Mouse (Mus musculus): Measurements from ENCODE around the gene Zbtb6. TPM values are rescaled to one million over a fixed set of nuclear protein-coding genes. Genes with fewer than 3 reads are reported as not detected.
A peak's percentile ranks its signal among the peaks of the same experiment; 100 is the strongest.

The Zbtb6 gene
- 1.7 and 2.4 TPM in 2 replicates for polyA plus RNA-seq (2012; rRNA removed)

GRCm38 (mm10) chr2:37442611-37443591 is at the start of gene Zbtb6, which contains the start of the genes Zbtb26 and Rabgap1:
Gene Zbtb6 (minus strand): TSS chr2:37443171.
Gene Zbtb26 (minus strand): TSS chr2:37443135.
Gene Rabgap1 (plus strand): TSS chr2:37443279.
- DNase-seq, result peak; percentile 96
- WGBS, result under 1% methylated on average over 51 of the region's 51 CpGs
- H3K4me1 ChIP-seq (ENCODE audit: control insufficient read depth, insufficient read depth, low read length), result no peaks in the 10 kb centered on the region
- H3K4me3 ChIP-seq (replicated peaks; ENCODE audit: extremely low read depth, low read depth, low read length), result peak within 1 kb of the TSS; percentile 79
- TF ChIP-seq POLR2A (IDR thresholded peaks at IDR 0.05; ENCODE audit: borderline replicate concordance, extremely low read depth, low read depth, low read length) (peak; percentile 87), CTCF (IDR thresholded peaks at IDR 0.05; ENCODE audit: insufficient read depth, low read length) (no peak)

DNA sequence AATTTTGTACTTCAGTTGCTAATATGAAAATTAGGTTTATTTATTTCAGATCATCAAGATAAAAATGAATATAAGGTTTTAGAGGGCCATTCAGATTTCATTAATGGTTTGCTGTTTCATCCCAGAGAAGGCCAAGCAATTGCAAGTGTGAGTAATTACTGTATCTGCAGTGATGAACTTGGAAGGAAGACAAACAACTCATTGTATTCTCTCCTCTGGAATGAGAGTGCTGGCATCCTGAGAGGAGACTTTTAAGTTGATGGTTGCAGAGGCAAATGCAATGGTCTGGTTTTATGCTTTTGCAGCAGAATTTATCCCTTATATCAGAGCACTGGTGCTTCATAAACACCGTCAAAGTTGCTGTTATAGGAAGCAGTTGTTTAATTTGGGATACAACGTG is 46.0 kb upstream of the Zbtb6 start:
- Histone ChIP-seq H3K4me3 (replicated peaks; ENCODE audit: extremely low read depth, low read depth, low read length) (no peak overlapping the region), H3K4me1 (ENCODE audit: control insufficient read depth, insufficient read depth, low read length) (no peaks in the 10 kb centered on the region)
- no peak for DNase-seq
- 86% methylated on average over 2 of the region's 2 CpGs for WGBS
- TF ChIP-seq CTCF (IDR thresholded peaks at IDR 0.05; ENCODE audit: insufficient read depth, low read length) (no peak), POLR2A (IDR thresholded peaks at IDR 0.05; ENCODE audit: borderline replicate concordance, extremely low read depth, low read depth, low read length) (no peak)

DNA sequence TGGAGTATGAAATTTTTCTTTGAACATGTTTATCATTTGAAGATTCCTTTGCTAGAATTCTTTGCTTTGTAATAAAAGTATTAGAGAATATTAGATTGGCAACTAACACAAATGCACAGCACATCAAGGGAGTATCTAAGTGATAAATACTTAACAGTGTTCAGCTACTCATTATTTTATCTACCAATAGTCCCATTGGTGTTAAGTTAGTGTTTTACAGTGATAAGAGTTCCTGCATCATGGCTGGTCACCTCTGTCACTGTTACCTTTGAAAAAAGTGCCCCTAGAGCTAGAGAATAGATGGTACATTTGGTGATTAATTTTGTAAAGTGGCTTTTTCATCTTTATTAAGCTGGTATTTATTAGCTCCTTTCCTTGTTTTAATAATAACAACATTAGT is 43.4 kb upstream of the Zbtb6 start:
- no peak overlapping the region for H3K4me3 ChIP-seq (replicated peaks; ENCODE audit: extremely low read depth, low read depth, low read length)
- no peaks in the 10 kb centered on the region for H3K4me1 ChIP-seq (ENCODE audit: control insufficient read depth, insufficient read depth, low read length)
- TF ChIP-seq CTCF (IDR thresholded peaks at IDR 0.05; ENCODE audit: insufficient read depth, low read length) (no peak), POLR2A (IDR thresholded peaks at IDR 0.05; ENCODE audit: borderline replicate concordance, extremely low read depth, low read depth, low read length) (no peak)
- no peak for DNase-seq

GRCm38 (mm10) chr2:37485370-37485769 is 42.4 kb upstream of the Zbtb6 start:
- Histone ChIP-seq H3K4me1 (ENCODE audit: control insufficient read depth, insufficient read depth, low read length) (no peaks in the 10 kb centered on the region), H3K4me3 (replicated peaks; ENCODE audit: extremely low read depth, low read depth, low read length) (no peak overlapping the region)
- WGBS, result 78% methylated on average over 1 of the region's 1 CpGs
- no peak for DNase-seq
- no peak for TF ChIP-seq CTCF (IDR thresholded peaks at IDR 0.05; ENCODE audit: insufficient read depth, low read length)

GRCm38 (mm10) chr2:37484165-37484564 is 41.2 kb upstream of the Zbtb6 start:
- DNase-seq, result no peak
- H3K4me3 ChIP-seq (replicated peaks; ENCODE audit: extremely low read depth, low read depth, low read length), result no peak overlapping the region
- WGBS, result 75% methylated on average over 2 of the region's 2 CpGs
- no peaks in the 10 kb centered on the region for H3K4me1 ChIP-seq (ENCODE audit: control insufficient read depth, insufficient read depth, low read length)
- TF ChIP-seq POLR2A (IDR thresholded peaks at IDR 0.05; ENCODE audit: borderline replicate concordance, extremely low read depth, low read depth, low read length) (no peak), CTCF (IDR thresholded peaks at IDR 0.05; ENCODE audit: insufficient read depth, low read length) (no peak)

GRCm38 (mm10) chr2:37480039-37480438 is 37.1 kb upstream of the Zbtb6 start:
- no peak for DNase-seq
- 87% methylated on average over 2 of the region's 2 CpGs for WGBS
- TF ChIP-seq POLR2A (IDR thresholded peaks at IDR 0.05; ENCODE audit: borderline replicate concordance, extremely low read depth, low read depth, low read length) (no peak), CTCF (IDR thresholded peaks at IDR 0.05; ENCODE audit: insufficient read depth, low read length) (no peak)
- Histone ChIP-seq H3K4me1 (ENCODE audit: control insufficient read depth, insufficient read depth, low read length) (no peaks in the 10 kb centered on the region), H3K4me3 (replicated peaks; ENCODE audit: extremely low read depth, low read depth, low read length) (no peak overlapping the region)

- Histone ChIP-seq H3K4me1 (ENCODE audit: control insufficient read depth, insufficient read depth, low read length) (no peaks in the 10 kb centered on the region), H3K4me3 (replicated peaks; ENCODE audit: extremely low read depth, low read depth, low read length) (no peak overlapping the region)
- DNase-seq, result no peak
- TF ChIP-seq CTCF (IDR thresholded peaks at IDR 0.05; ENCODE audit: insufficient read depth, low read length) (no peak), POLR2A (IDR thresholded peaks at IDR 0.05; ENCODE audit: borderline replicate concordance, extremely low read depth, low read depth, low read length) (no peak)
Measured at GRCm38 (mm10) chr2:37479559-37479958, 36.6 kb upstream of the Zbtb6 start.

DNA sequence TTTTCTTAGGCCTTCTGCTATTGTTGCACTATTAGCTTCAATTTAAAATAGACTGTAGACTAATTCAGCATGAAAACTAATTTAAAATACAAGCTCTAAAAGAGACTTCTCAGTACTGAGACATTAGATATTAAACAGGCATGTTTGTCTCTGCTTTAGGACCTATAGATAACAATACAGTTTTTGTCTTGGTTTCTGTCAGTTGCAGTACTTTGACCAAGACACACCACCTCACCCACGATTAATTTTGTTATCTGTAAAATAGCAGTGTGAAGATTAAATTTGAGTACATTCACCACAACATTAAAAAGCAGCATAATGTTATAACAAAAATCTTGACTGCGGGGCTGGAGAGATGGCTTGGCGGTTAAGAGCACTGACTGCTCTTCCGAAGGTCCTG is 23.3 kb upstream of the Zbtb6 start:
- TF ChIP-seq POLR2A (IDR thresholded peaks at IDR 0.05; ENCODE audit: borderline replicate concordance, extremely low read depth, low read depth, low read length) (no peak), CTCF (IDR thresholded peaks at IDR 0.05; ENCODE audit: insufficient read depth, low read length) (no peak)
- DNase-seq, result no peak
- Histone ChIP-seq H3K4me1 (ENCODE audit: control insufficient read depth, insufficient read depth, low read length) (no peaks in the 10 kb centered on the region; the same call in 1 of the 2 replicates), H3K4me3 (replicated peaks; ENCODE audit: extremely low read depth, low read depth, low read length) (no peak overlapping the region)
- 94% methylated on average over 4 of the region's 4 CpGs for WGBS

DNA sequence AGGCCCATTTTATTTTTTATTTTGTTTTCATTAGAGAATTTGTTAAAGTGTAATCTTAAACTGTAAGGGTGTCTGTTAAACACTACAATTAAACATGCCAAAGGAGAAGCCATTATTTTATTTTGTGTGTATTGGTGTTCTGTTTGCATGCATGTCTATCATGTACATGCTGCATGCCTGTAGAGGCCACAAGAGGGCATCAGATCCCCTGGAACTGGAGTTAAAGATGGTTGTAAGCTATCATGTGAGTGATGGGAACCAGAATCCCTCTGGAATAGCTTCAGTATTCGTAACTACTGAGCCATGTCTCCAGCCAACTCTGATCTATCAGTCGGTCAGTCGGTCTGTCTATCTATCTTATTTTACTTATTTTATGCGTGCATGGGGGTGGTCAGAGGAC is 17.7 kb upstream of the Zbtb6 start:
- TF ChIP-seq POLR2A (IDR thresholded peaks at IDR 0.05; ENCODE audit: borderline replicate concordance, extremely low read depth, low read depth, low read length) (no peak), CTCF (IDR thresholded peaks at IDR 0.05; ENCODE audit: insufficient read depth, low read length) (no peak)
- no peak overlapping the region for H3K4me3 ChIP-seq (replicated peaks; ENCODE audit: extremely low read depth, low read depth, low read length)
- no peaks in the 10 kb centered on the region; the same call in 1 of the 2 replicates for H3K4me1 ChIP-seq (ENCODE audit: control insufficient read depth, insufficient read depth, low read length)
- 97% methylated on average over 4 of the region's 4 CpGs for WGBS
- DNase-seq, result no peak

DNA sequence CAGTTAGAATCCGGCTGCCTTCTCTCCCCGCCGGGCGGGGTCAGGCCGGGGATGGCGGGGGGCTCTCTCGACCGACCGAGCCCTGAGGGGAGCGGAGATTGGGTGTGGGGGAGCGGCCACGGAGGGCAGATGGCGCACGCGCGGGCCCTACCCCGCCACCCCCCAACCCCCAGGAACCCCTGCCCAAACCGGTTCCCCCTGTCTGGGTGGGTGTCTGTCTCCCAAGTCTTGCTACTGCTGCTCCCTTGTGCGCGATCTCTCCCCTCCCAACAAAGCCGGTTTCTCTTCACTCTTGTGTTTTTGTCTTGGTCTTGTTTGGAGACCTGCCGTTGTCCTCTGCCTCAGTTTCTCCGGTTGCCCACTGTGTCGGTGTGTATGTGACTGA is 9.4 kb upstream of the Zbtb6 start:
- H3K4me1 ChIP-seq (ENCODE audit: control insufficient read depth, insufficient read depth, low read length), result peaks cover 5% of the 10 kb centered on the region
- H3K4me3 ChIP-seq (replicated peaks; ENCODE audit: extremely low read depth, low read depth, low read length), result peak overlapping the region; percentile 66
- TF ChIP-seq CTCF (IDR thresholded peaks at IDR 0.05; ENCODE audit: insufficient read depth, low read length) (no peak), POLR2A (IDR thresholded peaks at IDR 0.05; ENCODE audit: borderline replicate concordance, extremely low read depth, low read depth, low read length) (no peak)
- no peak for DNase-seq
- 1% methylated on average over 22 of the region's 24 CpGs for WGBS
